Mouse (Mus musculus) intestine, embryonic 14.5 days (tissue): ENCODE results near the gene Cntn4. TPM values are rescaled to one million over a fixed set of nuclear protein-coding genes. Genes with fewer than 3 reads are reported as not detected.

ENCODE experiments used
- ATAC-seq: fragments of 200-750 bp; cut with Nextera tagmentation; replicated peaks from 2 replicates; pipeline ENCODE4 v1.8.0; 2017; ENCODE audit warnings: low read depth, moderate number of reproducible peaks, moderate TSS enrichment, moderate library complexity; ENCODE audit not compliant: low FRiP score, low TSS enrichment
- DNase-seq: peaks from one replicate; pipeline ENCODE4 v3.0.0-alpha.2; 2018; ENCODE audit warnings: low spot score
- H3K27ac ChIP-seq: fragments of 300-500 bp; sonication (generic); 2 replicates; pipeline ENCODE4 v1.5.1; 2014; ENCODE audit warnings: low read depth, mild to moderate bottlenecking, control low read depth
- H3K27me3 ChIP-seq: fragments of 300-500 bp; sonication (generic); replicated peaks from 2 replicates; pipeline ENCODE4 v1.6.1; 2014; ENCODE audit warnings: low read length, control low read depth; ENCODE audit not compliant: control insufficient read depth, insufficient read depth
- H3K36me3 ChIP-seq: fragments of 300-500 bp; sonication (generic); 2 replicates; pipeline ENCODE4 v1.6.1; 2014; ENCODE audit warnings: low read length, control low read depth; ENCODE audit not compliant: control insufficient read depth, insufficient read depth
- H3K4me1 ChIP-seq: fragments of 300-500 bp; sonication (generic); replicated peaks from 2 replicates; pipeline ENCODE4 v1.6.1; 2014; ENCODE audit warnings: low read length, control low read depth, mixed read lengths; ENCODE audit not compliant: control insufficient read depth, insufficient read depth
- H3K4me2 ChIP-seq: fragments of 300-500 bp; sonication (generic); 2 replicates; pipeline ENCODE4 v1.6.1; 2014; ENCODE audit warnings: low read length
- H3K4me3 ChIP-seq: fragments of 300-500 bp; sonication (generic); 2 replicates; pipeline ENCODE4 v1.5.1; 2014; ENCODE audit warnings: low read depth, low read length, control low read depth, mixed read lengths
- H3K9ac ChIP-seq: fragments of 300-500 bp; sonication (generic); 2 replicates; pipeline ENCODE4 v1.6.1; 2014; ENCODE audit warnings: mild to moderate bottlenecking, low read length
- H3K9me3 ChIP-seq: fragments of 300-500 bp; sonication (generic); 2 replicates; pipeline ENCODE4 v1.6.1; 2016; ENCODE audit warnings: low read length, control low read depth; ENCODE audit not compliant: control insufficient read depth
- WGBS: fragments of 180-500 bp; shearing (Covaris S2); extraction: QIAGEN DNeasy Blood & Tissue Kit; methylation state at CpG from one replicate; pipeline ENCODE4 v1.1.7; 2014; 5-methylcytosine and 5-hydroxymethylcytosine counted together
- polyA plus RNA-seq: library from polyadenylated mRNA; unstranded; fragments of >200 nt; fragmentation: Nextera tagmentation; extraction: Ambion mirVana; gene quantifications from 2 replicates; pipeline ENCODE4 v1.2.1, GENCODE M21; 2014

Gene Cntn4
- polyA plus RNA-seq, 1 experiment from 2014 or later, result 0.26 TPM

GRCm38 (mm10) chr6:106725642-106726041 lies 1048.2 kb downstream of the Cntn4 start:
- WGBS, result 79% methylated on average over 4 of the region's 4 CpGs
- no peak overlapping the region for H3K4me3 ChIP-seq
- H3K9ac ChIP-seq, result no peak overlapping the region
- H3K36me3 ChIP-seq, result no peaks in the 10 kb centered on the region
- no peak overlapping the region for H3K27ac ChIP-seq
- H3K9me3 ChIP-seq, result no peaks in the 10 kb centered on the region
- no peaks in the 10 kb centered on the region for H3K4me1 ChIP-seq
- H3K27me3 ChIP-seq, result no peaks in the 10 kb centered on the region
- no peak overlapping the region for H3K4me2 ChIP-seq
- DNase-seq (no peak), ATAC-seq (no peak)

GRCm38 (mm10) chr6:106726078-106726477 lies 1048.6 kb downstream of the Cntn4 start:
- 85% methylated on average over 6 of the region's 6 CpGs for WGBS
- Histone ChIP-seq H3K4me1 (no peaks in the 10 kb centered on the region), H3K4me3 (no peak overlapping the region), H3K9ac (no peak overlapping the region), H3K36me3 (no peaks in the 10 kb centered on the region), H3K27ac (no peak overlapping the region), H3K9me3 (no peaks in the 10 kb centered on the region), H3K4me2 (no peak overlapping the region), H3K27me3 (no peaks in the 10 kb centered on the region)
- DNase-seq (no peak), ATAC-seq (no peak)

- WGBS, result 88% methylated on average over 1 of the region's 1 CpGs
- Histone ChIP-seq H3K4me1 (no peaks in the 10 kb centered on the region), H3K27me3 (no peaks in the 10 kb centered on the region), H3K9me3 (no peaks in the 10 kb centered on the region), H3K4me2 (no peak overlapping the region), H3K36me3 (no peaks in the 10 kb centered on the region), H3K4me3 (no peak overlapping the region), H3K9ac (no peak overlapping the region), H3K27ac (no peak overlapping the region)
- no peak for ATAC-seq
- no peak for DNase-seq
Observed at GRCm38 (mm10) chr6:106727703-106728102, 1050.2 kb downstream of the Cntn4 start.

- no peak for DNase-seq
- no peak for ATAC-seq
- Histone ChIP-seq H3K4me3 (no peak overlapping the region), H3K27ac (no peak overlapping the region), H3K27me3 (no peaks in the 10 kb centered on the region), H3K36me3 (no peaks in the 10 kb centered on the region), H3K4me2 (no peak overlapping the region), H3K4me1 (no peaks in the 10 kb centered on the region), H3K9me3 (no peaks in the 10 kb centered on the region), H3K9ac (no peak overlapping the region)
- 71% methylated on average over 4 of the region's 4 CpGs for whole genome bisulfite sequencing
Observed at GRCm38 (mm10) chr6:106729682-106730314, 1052.3 kb downstream of the Cntn4 start.

- Histone ChIP-seq H3K9ac (no peak overlapping the region), H3K27me3 (no peaks in the 10 kb centered on the region), H3K9me3 (no peaks in the 10 kb centered on the region), H3K4me1 (no peaks in the 10 kb centered on the region), H3K4me2 (no peak overlapping the region), H3K36me3 (no peaks in the 10 kb centered on the region), H3K27ac (no peak overlapping the region), H3K4me3 (no peak overlapping the region)
- WGBS, result 79% methylated on average over 4 of the region's 4 CpGs
- ATAC-seq (no peak), DNase-seq (no peak)
Observed at GRCm38 (mm10) chr6:106732563-106732962, 1055.1 kb downstream of the Cntn4 start.

GRCm38 (mm10) chr6:106738229-106738628 lies 1060.8 kb downstream of the Cntn4 start:
- Histone ChIP-seq H3K9ac (no peak overlapping the region), H3K4me2 (no peak overlapping the region), H3K4me1 (no peaks in the 10 kb centered on the region), H3K9me3 (no peaks in the 10 kb centered on the region), H3K27ac (no peak overlapping the region), H3K27me3 (no peaks in the 10 kb centered on the region), H3K4me3 (no peak overlapping the region), H3K36me3 (no peaks in the 10 kb centered on the region)
- 81% methylated on average over 3 of the region's 3 CpGs for WGBS
- ATAC-seq (no peak), DNase-seq (no peak)

GRCm38 (mm10) chr6:106740244-106740825 lies 1062.9 kb downstream of the Cntn4 start:
- DNase-seq (no peak), ATAC-seq (no peak)
- 94% methylated on average over 1 of the region's 1 CpGs for whole genome bisulfite sequencing
- Histone ChIP-seq H3K36me3 (no peaks in the 10 kb centered on the region), H3K4me2 (no peak overlapping the region), H3K27me3 (no peaks in the 10 kb centered on the region), H3K27ac (no peak overlapping the region), H3K9me3 (no peaks in the 10 kb centered on the region), H3K9ac (no peak overlapping the region), H3K4me1 (no peaks in the 10 kb centered on the region), H3K4me3 (no peak overlapping the region)

GRCm38 (mm10) chr6:106743556-106744233 lies 1066.2 kb downstream of the Cntn4 start:
- no peak for ATAC-seq
- Histone ChIP-seq H3K27me3 (no peaks in the 10 kb centered on the region), H3K4me3 (no peak overlapping the region), H3K9ac (no peak overlapping the region), H3K4me1 (no peaks in the 10 kb centered on the region), H3K4me2 (no peak overlapping the region), H3K27ac (no peak overlapping the region), H3K36me3 (no peaks in the 10 kb centered on the region), H3K9me3 (no peaks in the 10 kb centered on the region)
- 79% methylated on average over 7 of the region's 7 CpGs for WGBS
- no peak for DNase-seq
